Mouse (Mus musculus) heart, adult 9 months (tissue): ENCODE data around the gene Fcrla.

Source experiments
- DNase-seq, 2 experiments: peaks; one replicate each; pipeline ENCODE4 v3.0.0; 2022; ENCODE audit warnings: low spot score in 2 of 2

Gene Fcrla

GRCm38 (mm10) chr1:170889310-170889709 is 38.1 kb downstream of the Fcrla start:
- DNase-seq: no peak

- DNase-seq: no peak
Observed at GRCm38 (mm10) chr1:170886044-170886458, 41.3 kb downstream of the Fcrla start.

GRCm38 (mm10) chr1:170884978-170885561 is 42.3 kb downstream of the Fcrla start, which contains the start of the genes Gm26620 and Dusp12:
Gm26620 (plus strand) TSS chr1:170885065.
Dusp12 (minus strand) TSS chr1:170885540.
- peak; percentile 84 to 87 for DNase-seq

- no peak for DNase-seq
Observed at GRCm38 (mm10) chr1:170884390-170884789, 43.0 kb downstream of the Fcrla start.

GRCm38 (mm10) chr1:170882915-170883485 is 44.4 kb downstream of the Fcrla start:
- no peak for DNase-seq

- no peak for DNase-seq
Observed at GRCm38 (mm10) chr1:170876906-170877305, 50.5 kb downstream of the Fcrla start.

- no peak for DNase-seq
Observed at GRCm38 (mm10) chr1:170875676-170876075, 51.7 kb downstream of the Fcrla start.

- no peak for DNase-seq
Observed at GRCm38 (mm10) chr1:170871961-170872360, 55.4 kb downstream of the Fcrla start.

GRCm38 (mm10) chr1:170871402-170871801 is 56.0 kb downstream of the Fcrla start:
- no peak for DNase-seq

GRCm38 (mm10) chr1:170868905-170869283 is 58.5 kb downstream of the Fcrla start:
- DNase-seq: no peak

GRCm38 (mm10) chr1:170868107-170868904 is 59.1 kb downstream of the Fcrla start:
- DNase-seq: peak; percentile 74 to 83

GRCm38 (mm10) chr1:170867691-170868105 is 59.7 kb downstream of the Fcrla start, which contains the start of gene Atf6:
Atf6 (minus strand) TSS chr1:170867771.
- DNase-seq: peak; percentile 94 to 95
